Mouse (Mus musculus) fibroblast of lung, adult 2 months (primary cell): ENCODE results near the gene Mrps18c.
A peak's percentile ranks its signal among the peaks of the same experiment; 100 is the strongest.

Experiments used
- DNase-seq: peaks from one replicate; pipeline ENCODE4 v3.0.0-alpha.2; 2011; ENCODE audit warnings: low read depth

Gene Mrps18c

GRCm38 (mm10) chr5:100798165-100798860 is at the start of gene Mrps18c, which contains the start of gene Helq:
TSS of gene Mrps18c (plus strand) at chr5:100798627.
TSS of gene Helq (minus strand) at chr5:100798598.
- DNase-seq: peak; percentile 76

- DNase-seq: no peak
Observed at GRCm38 (mm10) chr5:100750617-100751255, 47.7 kb upstream of the Mrps18c start.

- DNase-seq: no peak
Observed at GRCm38 (mm10) chr5:100751655-100752054, 46.8 kb upstream of the Mrps18c start.

- no peak for DNase-seq
Observed at GRCm38 (mm10) chr5:100753407-100753806, 45.0 kb upstream of the Mrps18c start.

- DNase-seq: no peak
Observed at GRCm38 (mm10) chr5:100758121-100758520, 40.3 kb upstream of the Mrps18c start.

GRCm38 (mm10) chr5:100760049-100760663 is 38.3 kb upstream of the Mrps18c start:
- DNase-seq: no peak

GRCm38 (mm10) chr5:100761736-100762135 is 36.7 kb upstream of the Mrps18c start:
- DNase-seq: no peak

GRCm38 (mm10) chr5:100766026-100766425 is 32.4 kb upstream of the Mrps18c start:
- no peak for DNase-seq

- no peak for DNase-seq
Observed at GRCm38 (mm10) chr5:100771575-100771974, 26.9 kb upstream of the Mrps18c start.

GRCm38 (mm10) chr5:100775778-100776404 is 22.5 kb upstream of the Mrps18c start:
- DNase-seq: no peak

GRCm38 (mm10) chr5:100776900-100777299 is 21.5 kb upstream of the Mrps18c start:
- no peak for DNase-seq

- DNase-seq: no peak
Observed at GRCm38 (mm10) chr5:100779002-100779401, 19.4 kb upstream of the Mrps18c start.

- no peak for DNase-seq
Observed at GRCm38 (mm10) chr5:100787527-100787926, 10.9 kb upstream of the Mrps18c start.

GRCm38 (mm10) chr5:100792261-100792660 is 6.2 kb upstream of the Mrps18c start:
- no peak for DNase-seq

- DNase-seq: no peak
Observed at GRCm38 (mm10) chr5:100794084-100794483, 4.3 kb upstream of the Mrps18c start.

GRCm38 (mm10) chr5:100818341-100818740 is 19.9 kb downstream of the Mrps18c start:
- no peak for DNase-seq

- DNase-seq: no peak
Observed at GRCm38 (mm10) chr5:100819568-100820480, 21.4 kb downstream of the Mrps18c start.

GRCm38 (mm10) chr5:100820483-100821184 is 22.2 kb downstream of the Mrps18c start, which contains the start of gene Abraxas1:
TSS of gene Abraxas1 (minus strand) at chr5:100820965.
- peak; percentile 36 for DNase-seq

GRCm38 (mm10) chr5:100821375-100821774 is 22.9 kb downstream of the Mrps18c start:
- DNase-seq: no peak

- DNase-seq: no peak
Observed at GRCm38 (mm10) chr5:100822826-100823225, 24.4 kb downstream of the Mrps18c start.

- DNase-seq: no peak
Observed at GRCm38 (mm10) chr5:100825975-100826374, 27.5 kb downstream of the Mrps18c start.
